Mouse (Mus musculus) stomach, postnatal 0 days (tissue): Measurements from ENCODE around the gene Mettl7a1. TPM values are rescaled to one million over a fixed set of nuclear protein-coding genes. Genes with fewer than 3 reads are reported as not detected.
"Not testable (repeated sequence)": the region's sequence is repeated elsewhere in the genome, so short reads cannot be mapped to it uniquely, and the experiment has no call there.

Experiments used
- ATAC-seq: fragments of 200-750 bp; cut with Nextera tagmentation; 2 replicates; pipeline ENCODE4 v1.8.0; 2017; ENCODE audit not compliant: low FRiP score, low TSS enrichment
- DNase-seq: peaks from one replicate; pipeline ENCODE4 v3.0.0-alpha.2; 2016; ENCODE audit warnings: low spot score
- H3K27ac ChIP-seq: fragments of 300-500 bp; sonication (generic); replicated peaks from 2 replicates; pipeline ENCODE4 v1.5.1; 2014; ENCODE audit warnings: mild to moderate bottlenecking, control low read depth
- H3K27me3 ChIP-seq: fragments of 300-500 bp; sonication (generic); 2 replicates; pipeline ENCODE4 v1.6.1; 2014; ENCODE audit warnings: low read length; ENCODE audit not compliant: control insufficient read depth, insufficient read depth
- H3K36me3 ChIP-seq: fragments of 300-500 bp; sonication (generic); 2 replicates; pipeline ENCODE4 v1.6.1; 2014; ENCODE audit warnings: low read length, mixed read lengths; ENCODE audit not compliant: control insufficient read depth, insufficient read depth
- H3K4me1 ChIP-seq: fragments of 300-500 bp; sonication (generic); replicated peaks from 2 replicates; pipeline ENCODE4 v1.6.1; 2014; ENCODE audit warnings: antibody characterized with exemption; ENCODE audit not compliant: control insufficient read depth, insufficient read depth
- H3K4me2 ChIP-seq: fragments of 300-500 bp; sonication (generic); replicated peaks from 2 replicates; pipeline ENCODE4 v1.6.1; 2014; ENCODE audit warnings: low read depth, mild to moderate bottlenecking, control low read depth, moderate library complexity
- H3K4me3 ChIP-seq: fragments of 300-500 bp; sonication (generic); 2 replicates; pipeline ENCODE4 v1.5.1; 2014; ENCODE audit warnings: low read depth, low read length, control low read depth
- H3K9ac ChIP-seq: fragments of 300-500 bp; sonication (generic); 2 replicates; pipeline ENCODE4 v1.6.1; 2014; ENCODE audit warnings: mild to moderate bottlenecking, low read length, control low read depth, mixed read lengths
- H3K9me3 ChIP-seq: fragments of 300-500 bp; sonication (generic); 2 replicates; pipeline ENCODE4 v1.6.1; 2016; ENCODE audit warnings: low read length; ENCODE audit not compliant: control insufficient read depth
- CTCF ChIP-seq: IDR thresholded peaks from 2 replicates; pipeline ENCODE4 v1.5.1; 2016; ENCODE audit warnings: antibody characterized with exemption, low read depth, mild to moderate bottlenecking, moderate library complexity
- EP300 ChIP-seq: optimal IDR thresholded peaks from 2 replicates; pipeline ENCODE3; 2016; ENCODE audit warnings: antibody characterized with exemption
- WGBS: fragments of 180-500 bp; shearing (Covaris S2); extraction: QIAGEN DNeasy Blood & Tissue Kit; methylation state at CpG from one replicate; pipeline ENCODE4 v1.1.7; 2014; 5-methylcytosine and 5-hydroxymethylcytosine counted together
- polyA plus RNA-seq: library from polyadenylated mRNA; unstranded; fragments of >200 nt; fragmentation: Nextera tagmentation; extraction: Ambion mirVana; gene quantifications from 2 replicates; pipeline ENCODE4 v1.2.1, GENCODE M21; 2015

The Mettl7a1 gene
- polyA plus RNA-seq, 1 experiment from 2014 or later, result 9.1 TPM

DNA sequence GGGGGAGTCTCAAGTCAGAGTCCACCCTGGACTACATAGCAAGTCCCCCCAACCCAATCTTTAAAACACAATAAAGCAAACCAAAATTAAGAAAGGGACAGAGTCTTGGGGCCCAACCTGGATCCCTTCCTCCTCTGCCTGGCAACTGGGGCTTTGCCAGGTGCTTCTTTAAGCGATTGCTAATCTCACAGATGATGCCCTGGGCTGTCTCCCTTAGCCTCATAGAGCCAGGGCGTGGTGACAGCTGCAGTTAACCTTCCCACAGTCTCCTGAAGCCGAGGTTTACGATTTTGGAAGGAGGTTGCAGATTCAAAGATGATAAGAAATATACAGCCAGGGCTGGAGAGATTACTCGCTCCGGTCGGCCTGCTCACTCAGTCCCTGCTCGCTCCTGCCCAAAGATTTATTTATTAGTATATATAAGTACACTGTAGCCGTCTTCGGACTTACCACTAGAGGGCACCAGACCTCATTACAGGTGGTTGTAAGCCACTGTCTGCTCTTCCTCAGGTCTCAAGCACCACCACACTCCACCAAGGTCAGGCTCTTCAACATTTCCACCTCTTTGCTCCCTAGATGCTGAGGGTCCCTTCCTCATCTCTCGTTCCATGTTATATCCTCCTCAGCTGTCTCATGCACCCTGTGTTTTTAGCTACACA, 3.6 kb downstream of the Mettl7a1 start:
- not testable (repeated sequence) for H3K36me3 ChIP-seq
- 29% methylated on average over 11 of the region's 11 CpGs for WGBS
- TF ChIP-seq CTCF, result peak; percentile 73

DNA sequence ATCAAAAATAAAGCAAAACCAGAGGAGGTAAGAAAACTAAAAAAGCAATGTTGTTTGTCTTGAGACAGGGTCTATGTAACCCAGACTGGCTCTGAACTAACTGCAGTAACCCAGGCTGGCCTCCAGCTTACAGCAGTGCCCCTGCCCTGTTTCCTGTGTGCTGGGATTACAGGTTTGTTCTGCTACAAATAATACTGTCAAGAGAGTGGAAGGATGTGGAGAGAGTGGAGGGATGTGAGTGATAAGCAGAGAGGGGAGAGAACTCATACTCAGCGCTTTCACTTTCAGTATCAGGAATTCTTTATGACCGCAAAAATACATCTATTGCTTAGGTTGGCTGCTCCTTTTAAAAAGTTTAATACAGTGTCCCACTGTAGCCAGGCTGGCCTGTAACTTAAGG, 8.4 kb downstream of the Mettl7a1 start:
- Histone ChIP-seq H3K4me3 (no peak overlapping the region), H3K36me3 (no peaks in the 10 kb centered on the region), H3K27ac (no peak overlapping the region), H3K4me2 (no peak overlapping the region), H3K9me3 (no peaks in the 10 kb centered on the region), H3K4me1 (no peaks in the 10 kb centered on the region), H3K9ac (no peak overlapping the region), H3K27me3 (no peaks in the 10 kb centered on the region)
- ATAC-seq (no peak), DNase-seq (no peak)
- no peak for TF ChIP-seq EP300
- TF ChIP-seq CTCF, result no peak
- WGBS, result 48% methylated on average over 2 of the region's 2 CpGs

More for the DNA sequence above, 3.6 kb downstream of the Mettl7a1 start:
- ATAC-seq (peak; percentile 60), DNase-seq (peak; percentile 40)
- H3K9me3 ChIP-seq, H3K4me1 ChIP-seq, H3K27me3 ChIP-seq, H3K9ac ChIP-seq, H3K4me2 ChIP-seq, H3K4me3 ChIP-seq, H3K27ac ChIP-seq: not testable (repeated sequence)

DNA sequence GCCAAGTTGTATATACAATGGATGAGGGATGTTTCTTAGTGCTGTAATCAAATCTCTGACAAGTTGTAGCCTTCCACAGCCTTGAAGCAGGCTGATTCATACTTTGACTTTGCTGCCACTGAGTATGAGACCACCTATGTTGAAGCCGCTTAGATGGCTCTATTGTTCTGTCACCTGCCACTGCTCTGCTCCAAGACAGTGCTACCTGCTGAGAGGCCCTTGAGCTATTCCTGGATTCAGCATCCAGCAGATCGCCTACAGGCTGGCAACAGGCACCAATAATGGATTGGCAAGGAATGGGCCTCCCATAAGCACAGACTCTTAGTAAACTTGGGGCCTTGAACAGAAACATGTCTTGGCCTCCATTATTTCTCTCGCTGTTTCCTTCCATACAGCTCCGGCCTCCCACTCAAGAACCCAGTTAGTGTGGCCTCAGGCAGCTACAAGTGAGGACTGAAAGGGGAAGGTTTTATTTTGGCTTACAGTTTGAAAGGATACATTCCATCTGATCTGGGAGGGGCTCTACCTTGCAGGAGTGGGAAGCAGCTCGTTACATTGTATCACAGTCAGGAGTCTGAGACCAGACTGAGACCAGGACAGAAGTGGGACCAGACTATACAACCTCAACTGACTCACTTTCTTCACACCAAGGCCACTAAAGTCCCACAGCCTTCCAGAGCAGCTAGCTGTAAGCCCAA, 10.7 kb downstream of the Mettl7a1 start:
- Histone ChIP-seq H3K4me3 (no peak overlapping the region), H3K4me2 (no peak overlapping the region), H3K9ac (no peak overlapping the region), H3K27me3 (no peaks in the 10 kb centered on the region), H3K9me3 (no peaks in the 10 kb centered on the region), H3K4me1 (no peaks in the 10 kb centered on the region), H3K36me3 (no peaks in the 10 kb centered on the region), H3K27ac (no peak overlapping the region)
- no peak for TF ChIP-seq CTCF
- TF ChIP-seq EP300, result no peak
- no peak for DNase-seq
- no peak for ATAC-seq
- WGBS, result 92% methylated on average over 5 of the region's 5 CpGs

DNA sequence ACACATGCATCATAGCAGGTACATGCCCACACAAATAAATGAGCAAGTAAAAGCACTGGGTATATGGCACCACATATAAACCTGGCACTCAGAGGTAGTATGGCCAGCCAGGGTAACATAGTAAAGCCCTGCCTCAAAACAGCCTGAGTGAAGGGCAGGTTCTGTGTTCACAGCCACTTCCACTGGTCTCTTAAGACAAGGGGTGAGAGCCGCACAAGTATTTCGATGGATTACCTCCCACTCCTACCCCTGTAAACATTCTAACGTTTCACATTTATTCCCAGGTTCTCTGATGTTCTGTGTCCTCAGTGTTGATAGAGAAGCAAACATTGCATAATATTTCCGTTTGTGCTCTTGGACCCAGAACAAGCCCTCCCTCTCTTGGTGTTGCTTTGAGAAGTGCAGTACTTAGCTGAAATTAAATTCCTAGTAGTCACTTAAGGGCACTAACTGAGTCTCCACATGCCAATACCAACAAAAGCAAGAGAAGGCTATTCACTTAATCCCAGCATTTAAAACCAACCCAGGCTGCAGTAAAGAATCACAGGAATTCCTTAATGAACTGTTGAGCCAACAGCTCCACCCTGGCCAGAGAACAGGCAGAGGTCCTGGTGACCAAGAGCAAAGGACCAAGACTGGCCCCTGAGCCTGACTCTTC, 14.2 kb downstream of the Mettl7a1 start:
- not testable (repeated sequence) for H3K9me3 ChIP-seq, H3K36me3 ChIP-seq, H3K4me1 ChIP-seq, H3K27me3 ChIP-seq, DNase-seq, H3K27ac ChIP-seq, H3K4me2 ChIP-seq, H3K9ac ChIP-seq, H3K4me3 ChIP-seq
- peak; percentile 29; the same call in 1 of the 2 replicates for ATAC-seq
- 13% methylated on average over 4 of the region's 4 CpGs for WGBS

GRCm38 (mm10) chr15:100319884-100320283, 15.9 kb downstream of the Mettl7a1 start:
- ATAC-seq (no peak), DNase-seq (no peak)
- 83% methylated on average over 1 of the region's 1 CpGs for WGBS
- no peaks in the 10 kb centered on the region for H3K27me3 ChIP-seq
- no peaks in the 10 kb centered on the region for H3K9me3 ChIP-seq
- no peak overlapping the region for H3K27ac ChIP-seq
- H3K36me3 ChIP-seq, result no peaks in the 10 kb centered on the region
- TF ChIP-seq EP300 (no peak), CTCF (no peak)
- H3K4me3 ChIP-seq, result no peak overlapping the region
- H3K4me1 ChIP-seq, result no peaks in the 10 kb centered on the region
- no peak overlapping the region for H3K4me2 ChIP-seq
- no peak overlapping the region for H3K9ac ChIP-seq
